Mouse (Mus musculus): Measurements from ENCODE around the gene Bgn. TPM values are rescaled to one million over a fixed set of nuclear protein-coding genes. Genes with fewer than 3 reads are reported as not detected.

Gene Bgn
- polyA plus RNA-seq (2015; fragmentation: Nextera tagmentation; extraction: Ambion mirVana): 243 and 288 TPM in 2 replicates

DNA sequence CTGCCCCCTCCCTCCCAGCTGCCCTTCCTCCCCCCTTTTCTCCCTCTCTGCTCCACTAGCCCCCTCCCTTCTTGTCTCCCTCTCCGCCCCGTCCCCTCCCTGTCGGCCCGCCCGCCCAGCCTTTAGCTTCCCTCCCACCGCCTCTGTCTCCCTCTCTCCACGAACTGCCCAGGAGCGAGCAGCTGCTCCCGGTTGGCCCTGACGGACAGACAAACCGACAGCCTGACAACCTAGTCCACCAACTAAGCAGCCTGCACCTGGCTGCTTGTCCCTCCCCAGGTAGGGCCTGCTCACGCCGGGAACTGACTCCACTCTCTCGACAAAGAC, at the start of gene Bgn:
Gene Bgn, plus strand, starts transcription at position 119 of the 327 bp plus-strand sequence.
- ATAC-seq (ENCODE audit: insufficient number of reproducible peaks, low FRiP score, low TSS enrichment, low read depth): peak; percentile 69
- 35% methylated on average over 8 of the region's 14 CpGs for WGBS
- H3K9me3 ChIP-seq: no peaks in the 10 kb centered on the region
- H3K36me3 ChIP-seq: no peaks in the 10 kb centered on the region
- H3K4me3 ChIP-seq: peak within 1 kb of the TSS; percentile 46
- H3K27me3 ChIP-seq: peaks cover 5% of the 10 kb centered on the region; the same call in 1 of the 2 replicates
- peak within 1 kb of the TSS; percentile 48 for H3K4me2 ChIP-seq
- H3K27ac ChIP-seq: peak within 1 kb of the TSS; percentile 86
- H3K9ac ChIP-seq: peak within 1 kb of the TSS; percentile 48
- H3K4me1 ChIP-seq: peaks cover 31% of the 10 kb centered on the region

DNA sequence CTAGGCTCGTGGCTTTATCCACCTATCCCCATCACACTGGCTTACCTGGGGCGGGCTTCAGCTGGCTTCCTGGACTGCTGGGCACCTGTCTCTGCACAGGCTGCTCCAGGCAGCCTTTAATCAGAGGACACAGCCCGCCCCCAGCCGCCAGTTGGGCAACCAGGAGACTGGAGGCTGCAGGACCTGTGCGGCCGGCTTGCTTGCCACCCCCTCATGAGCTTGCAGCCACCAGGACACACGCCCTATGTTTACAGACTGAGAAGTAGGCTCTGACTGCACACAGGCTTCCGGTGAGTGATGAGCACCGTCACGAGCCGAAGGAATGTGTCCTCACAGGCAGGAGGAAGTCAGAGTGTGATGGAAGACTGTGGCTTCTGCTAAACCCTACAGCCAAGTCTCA, 48.1 kb upstream of the Bgn start, which contains the start of gene Trex2:
Gene Trex2, minus strand, starts transcription at position 93 of the 400 bp plus-strand sequence.
- Histone ChIP-seq H3K27ac (no peak within 1 kb of the TSS), H3K9me3 (no peaks in the 10 kb centered on the region), H3K4me2 (no peak within 1 kb of the TSS), H3K27me3 (peaks cover 15% of the 10 kb centered on the region), H3K4me1 (no peaks in the 10 kb centered on the region), H3K9ac (no peak within 1 kb of the TSS), H3K36me3 (0 out of 2 replicates have a peak, but pooled peaks cover 2% of the 10 kb centered on the region), H3K4me3 (no peak within 1 kb of the TSS)
- no peak for ATAC-seq (ENCODE audit: insufficient number of reproducible peaks, low FRiP score, low TSS enrichment, low read depth)
- WGBS: 65% methylated on average over 11 of the region's 11 CpGs

DNA sequence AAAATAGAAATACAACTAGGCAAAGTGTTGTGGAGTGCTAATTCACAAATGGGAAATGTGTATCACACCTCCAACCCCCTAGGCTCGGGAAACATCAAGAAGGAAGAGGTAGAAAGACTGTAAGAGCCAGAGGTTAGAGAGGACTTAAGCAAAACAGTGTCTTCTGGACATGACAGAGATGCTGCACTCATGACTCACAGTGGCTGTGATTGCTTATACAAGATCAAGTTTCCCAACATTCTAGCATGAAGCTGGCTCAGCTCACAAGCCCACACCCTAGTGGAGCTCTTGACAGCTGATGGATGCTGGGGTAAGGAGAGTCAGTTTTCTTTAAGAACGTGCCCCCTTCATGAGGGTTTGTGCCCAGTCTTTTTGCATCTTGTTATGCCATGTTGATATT, 42.0 kb upstream of the Bgn start:
- WGBS: 67% methylated on average over 2 of the region's 2 CpGs
- H3K4me1 ChIP-seq: no peaks in the 10 kb centered on the region
- H3K9me3 ChIP-seq: no peaks in the 10 kb centered on the region
- no peak for ATAC-seq (ENCODE audit: insufficient number of reproducible peaks, low FRiP score, low TSS enrichment, low read depth)
- no peak overlapping the region for H3K27ac ChIP-seq
- H3K36me3 ChIP-seq: 0 out of 2 replicates have a peak, but pooled peaks cover 2% of the 10 kb centered on the region
- no peak overlapping the region for H3K9ac ChIP-seq
- H3K4me3 ChIP-seq: no peak overlapping the region
- H3K27me3 ChIP-seq: 0 out of 2 replicates have a peak, but pooled peaks cover 3% of the 10 kb centered on the region
- no peak overlapping the region for H3K4me2 ChIP-seq

- 19% methylated on average over 2 of the region's 2 CpGs for WGBS
- no peaks in the 10 kb centered on the region for H3K4me1 ChIP-seq
- no peaks in the 10 kb centered on the region for H3K9me3 ChIP-seq
- H3K4me2 ChIP-seq: no peak overlapping the region
- 0 out of 2 replicates have a peak, but pooled peaks cover 2% of the 10 kb centered on the region for H3K27me3 ChIP-seq
- H3K4me3 ChIP-seq: no peak overlapping the region
- 0 out of 2 replicates have a peak, but pooled peaks cover 4% of the 10 kb centered on the region for H3K36me3 ChIP-seq
- no peak overlapping the region for H3K9ac ChIP-seq
- no peak for ATAC-seq (ENCODE audit: insufficient number of reproducible peaks, low FRiP score, low TSS enrichment, low read depth)
- H3K27ac ChIP-seq: no peak overlapping the region
Observed at GRCm38 (mm10) chrX:73451949-73452348, 31.5 kb upstream of the Bgn start.

GRCm38 (mm10) chrX:73458877-73459392, 24.5 kb upstream of the Bgn start, which contains the start of gene Haus7:
Haus7 (minus strand) TSS chrX:73459044.
- H3K9me3 ChIP-seq: no peaks in the 10 kb centered on the region
- H3K4me1 ChIP-seq: peaks cover 8% of the 10 kb centered on the region; the same call in 1 of the 2 replicates
- ATAC-seq (ENCODE audit: insufficient number of reproducible peaks, low FRiP score, low TSS enrichment, low read depth): peak; percentile 100
- H3K4me2 ChIP-seq: peak within 1 kb of the TSS; percentile 56
- H3K9ac ChIP-seq: peak within 1 kb of the TSS; percentile 35; the same call in 1 of the 2 replicates
- no peak within 1 kb of the TSS for H3K27ac ChIP-seq
- H3K4me3 ChIP-seq: peak within 1 kb of the TSS; percentile 52
- WGBS: 29% methylated on average over 26 of the region's 26 CpGs
- H3K36me3 ChIP-seq: no peaks in the 10 kb centered on the region
- no peaks in the 10 kb centered on the region for H3K27me3 ChIP-seq

DNA sequence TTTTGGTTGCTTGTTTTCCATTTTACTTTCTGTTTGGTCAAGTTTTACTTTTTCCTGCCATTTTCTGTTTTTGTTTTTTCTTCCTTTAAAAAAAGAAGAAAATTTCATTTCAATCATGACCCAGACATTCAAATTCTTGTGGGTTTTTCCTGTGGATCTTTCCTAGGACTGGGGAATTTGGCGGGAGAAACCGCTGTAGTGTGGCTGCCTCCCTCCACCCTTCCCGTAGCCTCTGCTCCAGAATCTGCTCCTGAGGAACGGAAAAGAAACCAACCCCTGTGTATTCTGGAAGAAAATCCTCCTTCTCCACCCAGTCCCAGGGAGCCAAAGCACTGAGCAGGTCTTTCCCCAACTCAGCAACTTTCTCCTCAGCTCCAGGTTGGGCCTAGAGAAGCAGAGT, 22.6 kb upstream of the Bgn start:
- peaks cover 18% of the 10 kb centered on the region for H3K4me1 ChIP-seq
- no peak overlapping the region for H3K4me3 ChIP-seq
- no peaks in the 10 kb centered on the region for H3K9me3 ChIP-seq
- no peaks in the 10 kb centered on the region for H3K36me3 ChIP-seq
- WGBS: 56% methylated on average over 4 of the region's 4 CpGs
- peak overlapping the region; percentile 27; the same call in 1 of the 2 replicates for H3K27ac ChIP-seq
- ATAC-seq (ENCODE audit: insufficient number of reproducible peaks, low FRiP score, low TSS enrichment, low read depth): no peak
- H3K27me3 ChIP-seq: no peaks in the 10 kb centered on the region
- H3K9ac ChIP-seq: no peak overlapping the region
- H3K4me2 ChIP-seq: no peak overlapping the region

DNA sequence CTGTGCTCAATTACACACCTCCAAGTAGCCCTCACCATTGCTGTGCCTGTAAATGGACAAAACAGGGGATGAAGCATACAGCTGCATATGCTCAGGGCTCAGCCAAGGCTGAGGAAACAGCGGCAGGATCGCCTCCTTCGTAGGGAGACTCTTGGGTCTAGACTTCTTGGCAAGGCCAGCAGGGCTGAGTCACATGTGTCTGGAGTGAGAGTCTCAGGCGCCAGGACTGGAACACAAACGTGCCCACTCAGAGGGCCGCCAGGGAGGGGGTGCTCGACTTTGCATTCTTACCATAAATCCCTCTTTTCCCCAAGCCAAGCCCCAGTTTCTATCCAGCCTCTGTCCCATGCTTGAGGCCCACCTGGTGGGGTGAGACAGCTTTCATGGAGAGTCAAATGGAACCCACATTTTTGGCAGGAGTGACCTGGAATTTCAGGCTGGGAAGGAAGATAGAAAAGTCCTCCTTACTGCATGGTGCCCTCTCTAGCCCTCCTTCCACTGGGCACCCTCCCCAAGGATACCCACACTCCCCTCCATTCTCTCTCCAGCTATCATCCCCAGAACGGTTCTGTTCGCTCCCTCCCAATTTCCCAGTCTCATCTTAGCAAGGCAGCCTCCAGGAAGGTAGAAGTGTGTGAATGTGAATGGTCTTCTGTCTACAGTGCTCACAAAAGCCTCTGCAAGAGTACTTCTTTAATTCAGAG, 17.8 kb upstream of the Bgn start:
- Histone ChIP-seq H3K9ac (no peak overlapping the region), H3K4me1 (peaks cover 37% of the 10 kb centered on the region), H3K27me3 (no peaks in the 10 kb centered on the region; the same call in 1 of the 2 replicates), H3K27ac (peak overlapping the region; percentile 92), H3K9me3 (no peaks in the 10 kb centered on the region), H3K4me3 (no peak overlapping the region), H3K36me3 (no peaks in the 10 kb centered on the region), H3K4me2 (no peak overlapping the region)
- ATAC-seq (ENCODE audit: insufficient number of reproducible peaks, low FRiP score, low TSS enrichment, low read depth): peak; percentile 86
- 41% methylated on average over 9 of the region's 9 CpGs for WGBS

GRCm38 (mm10) chrX:73467446-73468241, 15.8 kb upstream of the Bgn start:
- Histone ChIP-seq H3K9me3 (no peaks in the 10 kb centered on the region), H3K4me2 (peak overlapping the region; percentile 5; the same call in 1 of the 2 replicates), H3K9ac (no peak overlapping the region), H3K27ac (peak overlapping the region; percentile 92), H3K27me3 (no peaks in the 10 kb centered on the region; the same call in 1 of the 2 replicates), H3K36me3 (no peaks in the 10 kb centered on the region), H3K4me1 (peaks cover 37% of the 10 kb centered on the region), H3K4me3 (no peak overlapping the region)
- 49% methylated on average over 5 of the region's 5 CpGs for WGBS
- peak; percentile 71 for ATAC-seq (ENCODE audit: insufficient number of reproducible peaks, low FRiP score, low TSS enrichment, low read depth)

- Histone ChIP-seq H3K27me3 (no peaks in the 10 kb centered on the region; the same call in 1 of the 2 replicates), H3K4me2 (no peak overlapping the region)
- ATAC-seq (ENCODE audit: insufficient number of reproducible peaks, low FRiP score, low TSS enrichment, low read depth): no peak
Observed at GRCm38 (mm10) chrX:73468330-73468729, 15.1 kb upstream of the Bgn start.

GRCm38 (mm10) chrX:73468752-73469151, 14.7 kb upstream of the Bgn start:
- Histone ChIP-seq H3K27me3 (no peaks in the 10 kb centered on the region; the same call in 1 of the 2 replicates), H3K36me3 (no peaks in the 10 kb centered on the region), H3K27ac (peak overlapping the region; percentile 92), H3K9ac (no peak overlapping the region), H3K9me3 (no peaks in the 10 kb centered on the region), H3K4me2 (no peak overlapping the region), H3K4me1 (peaks cover 37% of the 10 kb centered on the region), H3K4me3 (no peak overlapping the region)
- 63% methylated on average over 1 of the region's 1 CpGs for WGBS
- no peak for ATAC-seq (ENCODE audit: insufficient number of reproducible peaks, low FRiP score, low TSS enrichment, low read depth)

More at GRCm38 (mm10) chrX:73468330-73468729, 15.1 kb upstream of the Bgn start:
- H3K4me1 ChIP-seq: peaks cover 37% of the 10 kb centered on the region
- no peaks in the 10 kb centered on the region for H3K36me3 ChIP-seq
- no peak overlapping the region for H3K4me3 ChIP-seq
- peak overlapping the region; percentile 92 for H3K27ac ChIP-seq
- WGBS: 49% methylated on average over 2 of the region's 3 CpGs
- no peaks in the 10 kb centered on the region for H3K9me3 ChIP-seq
- H3K9ac ChIP-seq: no peak overlapping the region

DNA sequence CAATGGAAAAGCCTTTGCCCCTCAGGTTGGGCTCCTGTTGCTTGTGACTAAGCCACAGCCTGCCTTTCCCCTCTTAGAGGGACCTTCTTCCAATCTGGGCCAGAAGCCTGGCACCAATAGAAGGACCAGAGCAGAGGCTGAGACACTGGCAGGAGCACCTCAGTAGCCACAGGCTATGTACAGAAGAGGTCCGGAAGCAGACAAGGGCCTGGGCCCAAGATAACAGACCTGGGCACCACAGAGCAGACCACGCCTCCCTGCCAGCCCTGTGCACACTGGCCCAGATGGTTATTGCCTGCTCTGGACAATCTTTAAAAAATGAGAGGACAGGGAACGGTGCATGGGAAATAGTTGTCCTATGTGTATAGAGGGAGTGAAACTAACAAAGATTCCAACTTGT, 11.6 kb upstream of the Bgn start:
- peaks cover 48% of the 10 kb centered on the region for H3K4me1 ChIP-seq
- H3K9ac ChIP-seq: no peak overlapping the region
- WGBS: 86% methylated on average over 3 of the region's 3 CpGs
- H3K9me3 ChIP-seq: no peaks in the 10 kb centered on the region
- H3K27me3 ChIP-seq: no peaks in the 10 kb centered on the region; the same call in 1 of the 2 replicates
- H3K27ac ChIP-seq: no peak overlapping the region
- H3K36me3 ChIP-seq: no peaks in the 10 kb centered on the region
- no peak overlapping the region for H3K4me3 ChIP-seq
- ATAC-seq (ENCODE audit: insufficient number of reproducible peaks, low FRiP score, low TSS enrichment, low read depth): no peak
- H3K4me2 ChIP-seq: no peak overlapping the region
